Mouse (Mus musculus) gastrocnemius, postnatal 10 days (tissue): Measurements from ENCODE around the gene Htr2a. TPM values are rescaled to one million over a fixed set of nuclear protein-coding genes. Genes with fewer than 3 reads are reported as not detected.

Source experiments
- DNase-seq: peaks from one replicate; pipeline ENCODE4 v3.0.0; 2021; ENCODE audit warnings: mixed read lengths
- long read RNA-seq, 2 experiments: library from polyadenylated mRNA; stranded (forward); transcript quantifications; one replicate each; pipeline ENCODE4 v2.0.0; 2021
- total RNA-seq, 2 experiments: library from RNA; stranded (reverse); gene quantifications; 2 replicates each; pipeline ENCODE4 v1.2.3; 2021

The Htr2a gene
- total RNA-seq, result under 1 TPM; 0.61 to 0.72 TPM
- long read RNA-seq, experiment 1, result 0 reads
- long read RNA-seq, experiment 2, result 0 reads

- no peak for DNase-seq
Observed at GRCm38 (mm10) chr14:74640819-74641381, at the start of gene Htr2a. TSS of gene Htr2a (plus strand) at chr14:74640840.

DNA sequence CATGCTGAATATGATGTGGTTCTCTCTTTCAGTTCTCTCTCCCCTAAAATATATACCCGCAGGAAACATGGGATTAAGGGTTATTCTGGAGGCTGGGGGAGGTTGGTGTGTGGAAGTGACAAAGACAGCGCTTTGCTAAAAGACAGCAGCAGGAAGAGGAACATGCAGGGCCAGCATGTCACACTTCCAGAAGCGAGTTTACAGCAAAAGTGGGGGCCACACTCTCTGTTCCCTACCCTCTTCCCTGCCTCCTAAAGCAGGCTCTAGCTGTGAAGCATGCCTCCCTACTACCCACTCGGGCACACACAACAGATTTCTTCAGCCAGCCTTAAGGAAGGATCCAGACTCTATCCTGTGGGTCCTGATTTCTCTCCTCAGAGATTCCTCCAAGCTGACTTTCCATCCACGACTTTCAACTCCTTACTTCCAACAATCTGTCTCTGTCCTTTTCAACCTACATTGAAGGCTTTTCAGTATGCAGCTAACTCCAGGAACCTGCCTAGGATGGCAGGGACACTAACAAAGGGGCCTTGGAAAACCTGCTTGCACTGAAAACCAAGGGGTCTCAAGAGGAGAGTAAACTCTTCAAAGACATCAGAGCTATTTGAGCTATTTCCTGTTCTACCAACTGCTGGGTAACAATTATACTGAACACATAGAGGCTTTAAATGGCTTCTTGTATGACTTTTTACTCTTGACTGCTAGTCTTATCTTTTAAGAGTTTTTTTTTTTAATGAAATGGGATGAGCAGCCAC, 39.1 kb upstream of the Htr2a start:
- no peak for DNase-seq

- DNase-seq, result peak; percentile 62
Observed at GRCm38 (mm10) chr14:74602543-74602942, 38.1 kb upstream of the Htr2a start.

DNA sequence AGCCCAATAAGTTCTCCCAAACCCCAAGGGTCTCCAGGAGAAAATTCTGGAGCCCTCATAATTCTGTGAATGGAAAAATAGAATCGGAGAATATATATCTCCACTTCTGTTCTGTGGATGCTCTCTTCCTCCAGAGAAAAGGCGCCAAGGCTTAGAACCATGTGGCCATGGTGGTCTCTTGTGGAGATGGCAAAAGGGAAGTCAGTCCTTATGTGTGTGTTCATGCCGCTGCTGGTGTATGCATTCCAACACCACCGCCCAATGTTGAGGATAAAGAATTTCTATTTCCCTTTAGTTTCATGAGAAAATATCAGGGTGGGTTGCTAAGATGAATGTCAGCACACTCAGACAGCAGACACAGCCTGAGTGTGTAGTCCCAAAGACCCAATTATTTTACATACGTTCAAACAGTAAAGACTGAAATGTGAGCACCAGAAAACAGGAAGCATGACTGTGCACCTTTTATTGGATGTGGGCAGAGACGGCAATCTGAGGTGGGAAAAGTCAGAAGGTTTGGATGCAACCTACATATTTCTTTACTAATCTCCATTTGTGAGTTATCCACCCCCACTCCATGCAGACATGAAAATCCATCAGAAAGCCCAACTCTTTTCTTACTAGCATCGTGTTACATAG, 37.4 kb upstream of the Htr2a start:
- DNase-seq, result no peak

GRCm38 (mm10) chr14:74611326-74611725, 29.3 kb upstream of the Htr2a start:
- DNase-seq, result no peak

- no peak for DNase-seq
Observed at GRCm38 (mm10) chr14:74618858-74619257, 21.8 kb upstream of the Htr2a start.

DNA sequence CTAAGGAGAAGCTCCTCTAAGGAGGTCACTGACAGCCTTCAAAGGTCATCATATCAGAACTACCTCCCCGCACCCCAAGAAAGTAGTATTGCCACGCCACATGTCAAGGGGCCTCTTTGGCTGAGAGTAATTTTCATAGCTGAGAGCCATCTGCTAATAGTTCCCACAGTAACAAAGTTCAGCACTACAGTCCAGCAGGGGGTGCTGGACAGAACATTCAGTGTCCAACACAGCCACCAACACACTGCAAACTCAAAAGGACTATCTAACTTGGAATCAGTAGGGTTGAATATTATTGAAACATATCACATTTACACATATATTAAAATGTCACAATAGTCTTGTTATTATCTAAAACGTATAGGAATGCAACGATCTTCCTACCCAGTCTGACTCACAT, 2.6 kb upstream of the Htr2a start:
- DNase-seq, result no peak

GRCm38 (mm10) chr14:74641668-74642230, 1.1 kb downstream of the Htr2a start:
- no peak for DNase-seq

GRCm38 (mm10) chr14:74643296-74643695, 2.7 kb downstream of the Htr2a start:
- peak; percentile 78 for DNase-seq

DNA sequence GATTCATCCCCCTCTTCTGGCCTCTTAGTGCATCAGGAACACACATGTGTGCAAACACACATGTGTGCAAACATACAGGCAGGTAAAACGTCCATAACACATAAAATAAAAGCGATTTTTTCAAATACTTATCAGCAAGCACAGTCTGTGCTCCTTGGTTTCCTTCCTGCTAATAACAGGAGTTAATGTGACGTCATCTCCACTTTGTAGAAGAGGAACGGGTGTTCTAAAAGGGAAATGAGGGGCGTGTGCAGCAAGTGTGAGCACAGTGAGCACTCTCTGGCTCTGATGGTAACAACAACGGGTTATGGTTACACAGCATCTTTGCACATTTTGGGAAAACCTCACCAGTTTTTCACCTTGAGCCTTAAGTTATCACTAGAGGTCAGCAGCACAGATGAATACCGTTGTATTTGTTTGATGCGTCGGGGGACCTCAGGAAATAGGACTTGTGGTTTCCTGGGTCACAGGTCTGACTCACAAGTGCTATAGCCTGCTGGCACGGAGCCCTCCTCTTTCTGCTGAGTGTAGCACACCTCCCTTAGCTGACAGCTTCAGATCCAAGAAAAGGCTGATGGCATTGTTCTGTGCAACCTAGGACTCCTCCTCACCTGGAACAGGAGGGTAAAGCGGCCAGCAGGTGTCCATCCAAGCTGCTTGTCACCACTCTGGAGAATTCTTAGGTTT, 5.6 kb downstream of the Htr2a start:
- DNase-seq, result no peak

- no peak for DNase-seq
Observed at GRCm38 (mm10) chr14:74650001-74650400, 9.4 kb downstream of the Htr2a start.

GRCm38 (mm10) chr14:74651678-74652077, 11.0 kb downstream of the Htr2a start:
- no peak for DNase-seq

- no peak for DNase-seq
Observed at GRCm38 (mm10) chr14:74657227-74657626, 16.6 kb downstream of the Htr2a start.

GRCm38 (mm10) chr14:74659411-74659841, 18.8 kb downstream of the Htr2a start:
- no peak for DNase-seq

DNA sequence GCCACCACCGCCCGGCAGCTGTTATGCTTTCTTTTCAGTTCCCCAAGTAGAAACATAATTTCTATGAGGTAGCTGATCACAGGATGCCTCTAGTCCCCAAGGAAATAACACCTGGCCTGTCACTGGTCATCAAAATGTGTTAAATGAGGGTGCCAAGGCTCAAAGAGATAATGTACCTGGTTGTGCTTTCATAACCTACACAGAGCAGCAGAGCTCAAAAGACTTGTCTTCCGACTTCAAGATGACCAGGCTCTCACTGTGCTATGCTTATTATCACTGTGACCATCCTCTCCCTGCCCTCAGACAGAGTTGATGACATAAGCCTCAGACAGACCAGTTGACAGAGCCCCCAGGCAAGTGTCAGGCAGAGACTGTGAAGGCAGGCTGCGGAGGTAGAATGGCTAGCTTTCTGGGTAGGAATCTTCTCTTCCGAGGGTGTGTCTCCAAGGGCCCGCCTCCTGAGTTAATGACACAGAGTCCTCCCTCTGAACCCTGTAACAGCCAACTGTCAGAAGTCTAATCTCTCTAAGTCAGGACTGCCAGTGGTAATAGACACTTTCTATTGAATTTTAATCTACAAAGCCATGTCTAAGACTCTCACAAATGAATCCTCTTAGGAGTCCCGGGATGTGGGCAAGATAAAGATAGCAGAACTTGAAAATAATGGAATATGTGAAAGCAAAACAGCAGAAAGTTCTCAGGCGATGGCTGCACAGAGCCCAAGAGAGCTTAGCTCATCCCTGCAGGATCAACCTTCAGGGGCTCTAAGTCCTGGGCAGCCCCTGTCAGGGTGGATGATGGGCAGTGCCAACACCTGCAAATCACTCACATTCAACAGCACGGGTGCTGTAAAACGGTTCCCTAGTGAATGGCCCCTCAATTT, 31.7 kb downstream of the Htr2a start:
- DNase-seq, result no peak

DNA sequence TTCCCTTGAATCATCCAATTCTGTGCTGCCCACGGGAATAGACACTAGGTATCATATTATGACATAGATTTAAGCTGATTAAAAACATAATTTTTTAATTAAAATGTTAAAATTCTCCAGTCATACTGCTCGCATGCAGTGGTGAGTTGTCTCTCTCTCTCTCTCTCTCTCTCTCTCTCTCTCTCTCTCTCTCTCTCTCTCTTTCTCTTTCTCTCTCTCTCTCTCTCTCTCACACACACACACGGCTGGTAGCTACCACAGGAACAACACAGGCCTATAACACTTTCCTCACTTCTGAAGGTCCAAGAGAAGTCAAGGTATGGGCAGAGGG, 32.3 kb downstream of the Htr2a start:
- no peak for DNase-seq

GRCm38 (mm10) chr14:74673584-74673983, 32.9 kb downstream of the Htr2a start:
- DNase-seq, result no peak

GRCm38 (mm10) chr14:74679841-74680240, 39.2 kb downstream of the Htr2a start:
- no peak for DNase-seq

- no peak for DNase-seq
Observed at GRCm38 (mm10) chr14:74684298-74684978, 43.8 kb downstream of the Htr2a start.

DNA sequence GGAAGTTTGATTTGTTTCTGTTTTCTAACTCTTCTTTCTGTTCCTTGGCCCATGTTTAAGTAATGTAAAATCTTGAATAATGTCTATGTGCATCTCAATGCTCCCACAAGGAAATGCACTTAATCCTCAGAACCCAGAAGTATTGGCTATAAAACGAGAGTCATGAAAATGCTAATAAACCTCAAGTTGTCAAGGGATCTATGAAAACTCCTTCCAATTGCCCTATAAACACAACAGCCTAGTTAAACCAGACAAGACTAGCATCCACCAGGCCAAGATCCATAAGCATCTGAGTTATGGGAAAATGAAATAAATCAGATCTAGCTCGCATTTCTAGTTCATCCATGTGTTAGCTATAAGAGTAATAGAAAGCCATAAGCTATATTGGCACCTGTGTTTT, 51.3 kb downstream of the Htr2a start:
- DNase-seq, result no peak

GRCm38 (mm10) chr14:74696766-74697165, 56.1 kb downstream of the Htr2a start:
- no peak for DNase-seq
